Mouse (Mus musculus) stomach, embryonic 14.5 days (tissue): ENCODE measurements at regions not wholly inside any gene's neighbourhood (a gene's known extent, or its start where the extent isn't known, plus 50 kb on each side); places are given as distances from the start of the nearest gene placed in this dataset.

ENCODE experiments used
- ATAC-seq: fragments of 200-750 bp; cut with Nextera tagmentation; 2 replicates; pipeline ENCODE4 v1.8.0; 2017; ENCODE audit warnings: low read depth, moderate TSS enrichment; ENCODE audit not compliant: insufficient number of reproducible peaks, insufficient read depth, low FRiP score
- H3K27ac ChIP-seq: fragments of 300-500 bp; sonication (generic); 2 replicates; pipeline ENCODE4 v1.5.1; 2014; ENCODE audit warnings: mild to moderate bottlenecking, low read length, moderate library complexity, mixed read lengths
- H3K27me3 ChIP-seq: fragments of 300-500 bp; sonication (generic); 2 replicates; pipeline ENCODE4 v1.6.1; 2014; ENCODE audit warnings: low read length, control low read depth, mixed read lengths; ENCODE audit not compliant: control insufficient read depth, insufficient read depth
- H3K36me3 ChIP-seq: fragments of 300-500 bp; sonication (generic); 2 replicates; pipeline ENCODE4 v1.6.1; 2014; ENCODE audit warnings: mild to moderate bottlenecking, control low read depth, low read length, moderate library complexity, mixed read lengths; ENCODE audit not compliant: control insufficient read depth, insufficient read depth
- H3K4me1 ChIP-seq: fragments of 300-500 bp; sonication (generic); 2 replicates; pipeline ENCODE4 v1.6.1; 2014; ENCODE audit warnings: low read length, control low read depth, mixed read lengths; ENCODE audit not compliant: control insufficient read depth, insufficient read depth
- H3K4me2 ChIP-seq: fragments of 300-500 bp; sonication (generic); replicated peaks from 2 replicates; pipeline ENCODE4 v1.6.1; 2014; ENCODE audit warnings: low read depth, low read length, control low read depth
- H3K4me3 ChIP-seq: fragments of 300-500 bp; sonication (generic); 2 replicates; pipeline ENCODE4 v1.5.1; 2014; ENCODE audit warnings: low read depth, low read length, control low read depth
- H3K9ac ChIP-seq: fragments of 300-500 bp; sonication (generic); replicated peaks from 2 replicates; pipeline ENCODE4 v1.6.1; 2014; ENCODE audit warnings: low read depth, mild to moderate bottlenecking, control low read depth, low read length, moderate library complexity, mixed read lengths
- H3K9me3 ChIP-seq: fragments of 300-500 bp; sonication (generic); 2 replicates; pipeline ENCODE4 v1.6.1; 2016; ENCODE audit warnings: low read depth, low read length, control low read depth; ENCODE audit not compliant: control insufficient read depth
- WGBS: fragments of 180-500 bp; shearing (Covaris S2); extraction: QIAGEN DNeasy Blood & Tissue Kit; methylation state at CpG from one replicate; pipeline ENCODE4 v1.1.7; 2014; 5-methylcytosine and 5-hydroxymethylcytosine counted together

GRCm38 (mm10) chr8:88921967-88922366 is 122.0 kb downstream of the Sall1 start:
- no peak overlapping the region for H3K9ac ChIP-seq
- no peaks in the 10 kb centered on the region for H3K36me3 ChIP-seq
- no peak overlapping the region for H3K4me2 ChIP-seq
- H3K4me3 ChIP-seq = no peak overlapping the region
- ATAC-seq = peak; percentile 49; the same call in 1 of the 2 replicates
- WGBS = 68% methylated on average over 4 of the region's 4 CpGs
- 0 out of 2 replicates have a peak, but pooled peaks cover 2% of the 10 kb centered on the region for H3K4me1 ChIP-seq
- H3K27me3 ChIP-seq = no peaks in the 10 kb centered on the region
- no peaks in the 10 kb centered on the region for H3K9me3 ChIP-seq
- H3K27ac ChIP-seq = peak overlapping the region; percentile 41; the same call in 1 of the 2 replicates

GRCm38 (mm10) chr8:88919282-88919681 is 124.7 kb downstream of the Sall1 start:
- Histone ChIP-seq H3K27ac (no peak overlapping the region), H3K4me1 (0 out of 2 replicates have a peak, but pooled peaks cover 2% of the 10 kb centered on the region), H3K4me3 (no peak overlapping the region), H3K36me3 (no peaks in the 10 kb centered on the region), H3K4me2 (no peak overlapping the region), H3K27me3 (no peaks in the 10 kb centered on the region), H3K9me3 (no peaks in the 10 kb centered on the region), H3K9ac (no peak overlapping the region)
- WGBS = 72% methylated on average over 4 of the region's 4 CpGs
- ATAC-seq = no peak

DNA sequence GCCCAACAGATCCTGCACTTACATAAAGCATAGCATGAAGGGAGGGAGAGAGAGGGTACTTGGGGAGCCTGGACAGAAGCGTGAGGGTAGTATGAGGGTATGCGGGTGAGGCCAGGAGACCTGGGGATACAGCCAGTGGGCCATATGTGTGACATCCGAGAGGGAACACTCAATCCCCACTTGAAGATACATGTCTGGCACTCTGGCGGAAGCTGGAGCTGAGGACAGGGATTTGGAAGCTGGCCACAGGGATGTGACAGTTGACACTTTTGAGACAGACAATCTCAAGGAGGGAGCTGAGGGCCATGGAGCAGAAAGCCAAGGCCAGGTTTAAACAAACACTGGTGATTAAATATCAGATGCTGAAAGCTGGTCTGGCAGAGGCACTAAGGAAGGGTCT is 127.9 kb downstream of the Sall1 start:
- 80% methylated on average over 4 of the region's 4 CpGs for WGBS
- H3K27ac ChIP-seq = no peak overlapping the region
- no peak overlapping the region for H3K4me2 ChIP-seq
- H3K27me3 ChIP-seq = no peaks in the 10 kb centered on the region
- no peak overlapping the region for H3K9ac ChIP-seq
- H3K4me1 ChIP-seq = no peaks in the 10 kb centered on the region
- no peaks in the 10 kb centered on the region for H3K9me3 ChIP-seq
- H3K4me3 ChIP-seq = no peak overlapping the region
- no peaks in the 10 kb centered on the region for H3K36me3 ChIP-seq
- no peak for ATAC-seq

GRCm38 (mm10) chr8:88914657-88915056 is 129.3 kb downstream of the Sall1 start:
- Histone ChIP-seq H3K4me1 (no peaks in the 10 kb centered on the region), H3K36me3 (no peaks in the 10 kb centered on the region), H3K9me3 (no peaks in the 10 kb centered on the region), H3K4me2 (no peak overlapping the region), H3K27me3 (no peaks in the 10 kb centered on the region), H3K27ac (no peak overlapping the region), H3K9ac (no peak overlapping the region), H3K4me3 (no peak overlapping the region)
- ATAC-seq = no peak
- 80% methylated on average over 6 of the region's 6 CpGs for WGBS

- no peak for ATAC-seq
- no peaks in the 10 kb centered on the region for H3K4me1 ChIP-seq
- H3K36me3 ChIP-seq = no peaks in the 10 kb centered on the region
- H3K4me3 ChIP-seq = no peak overlapping the region
- H3K9ac ChIP-seq = no peak overlapping the region
- 68% methylated on average over 6 of the region's 6 CpGs for WGBS
- H3K27me3 ChIP-seq = no peaks in the 10 kb centered on the region
- no peak overlapping the region for H3K4me2 ChIP-seq
- H3K9me3 ChIP-seq = no peaks in the 10 kb centered on the region
- no peak overlapping the region for H3K27ac ChIP-seq
Measured at GRCm38 (mm10) chr8:88914190-88914589, 129.8 kb downstream of the Sall1 start.

DNA sequence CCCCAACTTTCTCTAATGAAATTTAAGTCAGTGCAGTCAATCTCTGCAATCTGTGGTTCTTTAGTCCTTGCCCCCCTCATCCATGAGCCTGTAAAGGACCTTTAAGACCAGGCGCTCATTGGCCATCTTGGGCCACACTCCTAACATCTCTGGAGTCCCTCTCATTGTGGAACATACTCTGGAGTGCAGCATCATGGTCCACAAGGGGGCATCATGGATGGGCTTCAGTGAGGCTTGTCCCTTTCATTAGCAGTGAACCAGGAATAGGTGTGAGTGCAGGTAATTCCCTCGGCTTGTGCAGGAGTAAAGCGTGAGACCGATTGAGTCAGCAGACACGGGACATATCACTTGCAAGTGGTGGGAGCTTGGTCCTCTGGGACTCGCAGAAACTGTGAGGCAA is 137.7 kb downstream of the Sall1 start:
- Histone ChIP-seq H3K4me2 (no peak overlapping the region), H3K9me3 (no peaks in the 10 kb centered on the region), H3K9ac (no peak overlapping the region), H3K4me1 (0 out of 2 replicates have a peak, but pooled peaks cover 3% of the 10 kb centered on the region), H3K36me3 (no peaks in the 10 kb centered on the region), H3K27me3 (no peaks in the 10 kb centered on the region), H3K27ac (no peak overlapping the region), H3K4me3 (no peak overlapping the region)
- ATAC-seq = no peak
- WGBS = 81% methylated on average over 6 of the region's 6 CpGs

- H3K4me3 ChIP-seq = no peak overlapping the region
- 29% methylated on average over 12 of the region's 12 CpGs for WGBS
- no peak for ATAC-seq
- no peaks in the 10 kb centered on the region for H3K27me3 ChIP-seq
- 0 out of 2 replicates have a peak, but pooled peaks cover 5% of the 10 kb centered on the region for H3K4me1 ChIP-seq
- H3K4me2 ChIP-seq = no peak overlapping the region
- no peaks in the 10 kb centered on the region for H3K9me3 ChIP-seq
- H3K27ac ChIP-seq = no peak overlapping the region
- H3K9ac ChIP-seq = no peak overlapping the region
- H3K36me3 ChIP-seq = no peaks in the 10 kb centered on the region
Measured at GRCm38 (mm10) chr8:88903094-88903493, 140.9 kb downstream of the Sall1 start.

GRCm38 (mm10) chr8:88883751-88884390 is 160.1 kb downstream of the Sall1 start:
- Histone ChIP-seq H3K27me3 (no peaks in the 10 kb centered on the region), H3K27ac (no peak overlapping the region), H3K9me3 (no peaks in the 10 kb centered on the region), H3K4me3 (no peak overlapping the region), H3K36me3 (no peaks in the 10 kb centered on the region), H3K4me1 (no peaks in the 10 kb centered on the region), H3K4me2 (no peak overlapping the region), H3K9ac (no peak overlapping the region)
- no peak for ATAC-seq
- 88% methylated on average over 15 of the region's 15 CpGs for WGBS

DNA sequence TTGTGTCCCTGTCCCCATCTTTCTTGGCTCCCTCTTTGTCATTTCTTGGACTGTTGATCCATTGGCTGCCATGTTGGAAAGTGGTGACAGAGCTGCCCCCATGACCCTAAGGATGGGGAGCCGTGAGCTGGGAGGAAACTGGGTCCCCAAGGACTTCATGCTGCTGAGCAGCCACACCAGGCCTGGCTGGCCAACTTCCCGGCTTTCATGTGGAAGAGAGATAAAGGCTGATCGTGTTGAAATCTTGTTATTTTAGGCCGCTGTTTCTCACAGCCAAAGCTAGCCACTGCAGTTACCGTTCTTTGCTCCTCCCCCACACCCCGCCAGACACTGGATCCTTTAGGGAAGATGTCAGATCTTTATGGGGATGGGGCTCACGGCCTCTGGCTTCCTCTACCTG is 164.1 kb downstream of the Sall1 start:
- no peaks in the 10 kb centered on the region for H3K27me3 ChIP-seq

More for the DNA sequence above, 164.1 kb downstream of the Sall1 start:
- WGBS = 76% methylated on average over 7 of the region's 7 CpGs
- Histone ChIP-seq H3K9me3 (no peaks in the 10 kb centered on the region), H3K4me2 (no peak overlapping the region), H3K4me1 (no peaks in the 10 kb centered on the region), H3K27ac (no peak overlapping the region), H3K36me3 (no peaks in the 10 kb centered on the region), H3K9ac (no peak overlapping the region), H3K4me3 (no peak overlapping the region)
- ATAC-seq = no peak
